Mouse (Mus musculus): ENCODE data around the gene Ksr2. TPM values are rescaled to one million over a fixed set of nuclear protein-coding genes. Genes with fewer than 3 reads are reported as not detected.
"Not testable (repeated sequence)": the region's sequence is repeated elsewhere in the genome, so short reads cannot be mapped to it uniquely, and the experiment has no call there.

Gene Ksr2
- polyA plus RNA-seq, 1 experiment from 2014 or later: 7.5 TPM

DNA sequence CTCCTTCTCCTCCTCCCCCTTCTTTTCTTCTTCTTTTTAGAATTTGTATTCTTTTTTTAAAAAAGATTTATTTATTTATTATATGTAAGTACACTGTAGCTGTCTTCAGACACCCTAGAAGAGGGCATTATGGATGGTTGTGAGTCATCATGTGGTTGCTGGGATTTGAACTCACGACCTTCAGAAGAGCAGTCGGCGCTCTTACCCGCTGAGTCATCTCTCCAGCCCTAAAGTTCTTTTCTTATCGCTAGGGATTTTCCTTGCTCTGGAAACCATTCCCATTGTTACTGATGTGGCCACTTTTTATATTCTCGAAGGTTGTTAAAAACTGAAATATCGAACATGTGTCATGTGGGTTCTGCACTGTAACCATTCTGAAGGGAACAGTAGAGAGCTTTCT, 19.7 kb downstream of the Ksr2 start:
- H3K9me3 ChIP-seq (ENCODE audit: control insufficient read depth, low read length); H3K27ac ChIP-seq (ENCODE audit: low read length); ATAC-seq; H3K4me3 ChIP-seq (replicated peaks; ENCODE audit: low read length); H3K9ac ChIP-seq (replicated peaks; ENCODE audit: low read depth, low read length); H3K4me2 ChIP-seq (ENCODE audit: low read length); H3K27me3 ChIP-seq (replicated peaks; ENCODE audit: control insufficient read depth, insufficient read depth, low read length); H3K36me3 ChIP-seq (ENCODE audit: control insufficient read depth, insufficient read depth); H3K4me1 ChIP-seq (replicated peaks; ENCODE audit: control insufficient read depth, insufficient read depth, low read length): not testable (repeated sequence)
- WGBS: 92% methylated on average over 7 of the region's 7 CpGs

DNA sequence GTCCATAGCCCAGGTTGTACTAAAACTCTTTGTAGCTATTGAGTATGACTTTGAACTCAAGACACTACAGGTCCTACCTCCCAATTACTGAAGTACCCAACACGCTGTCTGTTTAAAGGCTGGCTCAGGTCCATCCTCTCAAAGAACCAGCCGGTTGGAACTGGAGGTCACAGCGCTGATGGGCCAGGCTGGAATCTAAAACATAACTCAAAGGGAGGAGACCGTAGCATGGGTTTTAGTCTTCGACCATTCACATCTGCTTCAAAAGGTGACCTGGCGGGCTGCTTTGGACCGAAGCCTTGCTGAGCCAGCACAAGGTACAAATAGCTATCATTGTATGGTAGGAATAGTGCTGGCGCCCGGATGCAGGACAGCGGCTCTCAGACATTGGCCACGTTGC, 26.5 kb downstream of the Ksr2 start:
- no peak overlapping the region for H3K27ac ChIP-seq (ENCODE audit: low read length)
- H3K9me3 ChIP-seq (ENCODE audit: control insufficient read depth, low read length): no peaks in the 10 kb centered on the region
- H3K27me3 ChIP-seq (replicated peaks; ENCODE audit: control insufficient read depth, insufficient read depth, low read length): no peaks in the 10 kb centered on the region
- no peak overlapping the region for H3K4me2 ChIP-seq (ENCODE audit: low read length)
- ATAC-seq: no peak
- 78% methylated on average over 11 of the region's 11 CpGs for WGBS
- H3K36me3 ChIP-seq (ENCODE audit: control insufficient read depth, insufficient read depth): no peaks in the 10 kb centered on the region
- H3K9ac ChIP-seq (replicated peaks; ENCODE audit: low read depth, low read length): no peak overlapping the region
- H3K4me1 ChIP-seq (replicated peaks; ENCODE audit: control insufficient read depth, insufficient read depth, low read length): peaks cover 8% of the 10 kb centered on the region
- no peak overlapping the region for H3K4me3 ChIP-seq (replicated peaks; ENCODE audit: low read length)

DNA sequence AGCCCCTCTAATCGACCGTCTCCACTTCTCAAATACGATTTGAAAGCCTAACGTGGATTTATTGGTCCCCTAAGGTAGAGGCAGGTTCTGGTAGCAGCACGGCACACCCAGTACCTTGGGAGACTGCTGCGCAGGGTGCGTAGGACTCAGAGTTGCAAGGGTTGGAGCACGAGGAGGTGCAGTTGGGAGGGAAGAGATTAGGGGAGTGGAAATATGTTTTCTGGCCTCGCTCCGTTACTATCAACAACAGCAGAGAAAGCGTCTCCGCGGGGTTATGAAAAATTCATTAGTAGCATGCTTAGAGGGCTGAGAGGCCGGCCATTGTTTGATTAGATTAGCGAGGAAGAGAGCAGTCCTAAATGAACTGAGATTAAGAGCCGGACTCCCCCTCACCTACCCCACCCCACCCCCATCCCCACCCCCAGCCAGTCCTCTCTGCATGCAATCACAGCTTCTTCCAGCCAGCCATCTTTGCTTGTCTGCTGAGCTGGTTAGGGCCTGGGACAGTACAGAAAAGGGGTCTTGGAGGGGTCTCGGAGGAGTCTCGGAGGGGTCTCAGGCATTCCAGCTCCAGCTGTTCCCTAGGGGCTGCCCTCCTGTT, 27.5 kb downstream of the Ksr2 start:
- 19% methylated on average over 18 of the region's 18 CpGs for WGBS
- Histone ChIP-seq H3K36me3 (ENCODE audit: control insufficient read depth, insufficient read depth) (no peaks in the 10 kb centered on the region), H3K9me3 (ENCODE audit: control insufficient read depth, low read length) (no peaks in the 10 kb centered on the region), H3K27ac (ENCODE audit: low read length) (no peak overlapping the region), H3K4me2 (ENCODE audit: low read length) (peak overlapping the region; percentile 10; the same call in 1 of the 2 replicates), H3K4me3 (replicated peaks; ENCODE audit: low read length) (no peak overlapping the region), H3K9ac (replicated peaks; ENCODE audit: low read depth, low read length) (0 out of 2 replicates have a peak overlapping the region, but pooled peaks have one; percentile 31), H3K27me3 (replicated peaks; ENCODE audit: control insufficient read depth, insufficient read depth, low read length) (no peaks in the 10 kb centered on the region), H3K4me1 (replicated peaks; ENCODE audit: control insufficient read depth, insufficient read depth, low read length) (peaks cover 8% of the 10 kb centered on the region)
- ATAC-seq: no peak

DNA sequence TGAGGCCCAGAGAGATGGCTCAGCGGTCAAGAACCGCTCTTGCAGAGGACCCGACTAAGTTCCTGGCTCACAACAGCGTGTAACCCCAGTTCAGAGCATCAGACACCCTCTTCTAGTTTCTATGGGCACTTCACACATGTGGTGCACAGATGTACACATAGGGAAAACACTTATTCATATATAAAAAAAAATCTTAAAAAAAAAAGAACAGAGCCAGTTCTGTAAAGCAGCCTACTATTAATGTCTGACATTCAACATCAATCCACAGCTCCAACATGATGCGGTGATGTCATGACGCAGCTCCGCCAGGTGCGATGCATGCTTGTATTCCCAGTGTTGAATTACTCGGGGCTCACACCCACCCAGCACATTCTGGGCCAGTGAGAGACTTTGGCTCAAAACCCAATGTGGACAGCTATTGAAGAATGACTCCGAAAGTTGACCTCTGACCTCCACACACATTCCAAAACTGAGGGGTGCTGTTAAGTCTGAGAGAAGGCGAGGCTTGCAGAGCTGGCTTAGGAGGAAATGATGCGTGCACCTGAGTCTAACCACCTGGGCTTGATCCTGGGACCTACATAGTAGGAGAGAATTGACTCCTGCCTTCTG, 28.5 kb downstream of the Ksr2 start:
- WGBS: 92% methylated on average over 12 of the region's 12 CpGs
- Histone ChIP-seq H3K4me1 (replicated peaks; ENCODE audit: control insufficient read depth, insufficient read depth, low read length) (peaks cover 8% of the 10 kb centered on the region), H3K27ac (ENCODE audit: low read length) (no peak overlapping the region), H3K9me3 (ENCODE audit: control insufficient read depth, low read length) (no peaks in the 10 kb centered on the region), H3K4me3 (replicated peaks; ENCODE audit: low read length) (no peak overlapping the region), H3K9ac (replicated peaks; ENCODE audit: low read depth, low read length) (no peak overlapping the region), H3K27me3 (replicated peaks; ENCODE audit: control insufficient read depth, insufficient read depth, low read length) (no peaks in the 10 kb centered on the region), H3K4me2 (ENCODE audit: low read length) (no peak overlapping the region), H3K36me3 (ENCODE audit: control insufficient read depth, insufficient read depth) (no peaks in the 10 kb centered on the region)
- ATAC-seq: no peak

DNA sequence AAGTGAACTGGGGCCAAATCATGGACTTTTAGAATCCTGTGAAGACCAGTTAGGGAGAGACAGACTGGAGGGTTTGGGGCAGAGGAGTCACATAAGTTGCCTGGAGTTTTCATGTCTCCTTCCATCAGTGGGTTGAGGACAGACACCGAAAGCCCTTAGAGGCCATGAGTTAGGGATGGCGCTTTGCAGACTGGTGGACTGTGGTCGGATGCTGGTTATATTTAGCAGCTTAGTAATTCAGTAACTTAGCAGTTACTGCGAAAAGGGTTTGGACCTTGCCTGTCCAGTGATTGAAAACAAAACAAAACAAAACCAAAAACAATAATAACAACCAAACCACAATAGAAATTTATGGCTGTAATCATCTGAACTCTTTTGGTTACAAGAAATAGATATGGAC, 29.3 kb downstream of the Ksr2 start:
- WGBS: 92% methylated on average over 4 of the region's 4 CpGs
- ATAC-seq: no peak
- Histone ChIP-seq H3K4me3 (replicated peaks; ENCODE audit: low read length) (no peak overlapping the region), H3K9me3 (ENCODE audit: control insufficient read depth, low read length) (no peaks in the 10 kb centered on the region), H3K36me3 (ENCODE audit: control insufficient read depth, insufficient read depth) (no peaks in the 10 kb centered on the region), H3K4me2 (ENCODE audit: low read length) (no peak overlapping the region), H3K27ac (ENCODE audit: low read length) (no peak overlapping the region), H3K9ac (replicated peaks; ENCODE audit: low read depth, low read length) (no peak overlapping the region), H3K4me1 (replicated peaks; ENCODE audit: control insufficient read depth, insufficient read depth, low read length) (peaks cover 8% of the 10 kb centered on the region), H3K27me3 (replicated peaks; ENCODE audit: control insufficient read depth, insufficient read depth, low read length) (no peaks in the 10 kb centered on the region)

DNA sequence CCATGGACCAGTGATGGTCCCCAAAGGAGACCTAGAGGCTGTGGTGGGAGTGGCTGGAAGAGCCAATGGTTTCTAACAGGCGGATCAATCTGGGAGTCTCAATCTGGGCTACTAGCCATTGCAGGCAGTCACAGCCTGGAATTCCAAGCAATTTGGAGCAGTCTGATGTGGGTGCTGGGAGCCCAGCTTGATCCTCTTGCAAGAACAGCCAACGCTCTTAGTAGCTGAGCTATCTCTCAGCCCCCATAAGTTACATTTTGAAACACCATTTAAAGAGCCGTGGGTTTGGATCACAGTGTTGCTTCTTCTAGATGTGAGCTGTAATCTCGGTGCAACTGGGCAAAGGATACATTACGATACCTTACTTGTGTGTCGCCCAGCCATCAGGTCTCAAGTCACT, 30.1 kb downstream of the Ksr2 start:
- Histone ChIP-seq H3K36me3 (ENCODE audit: control insufficient read depth, insufficient read depth) (no peaks in the 10 kb centered on the region), H3K4me1 (replicated peaks; ENCODE audit: control insufficient read depth, insufficient read depth, low read length) (peaks cover 8% of the 10 kb centered on the region), H3K27me3 (replicated peaks; ENCODE audit: control insufficient read depth, insufficient read depth, low read length) (no peaks in the 10 kb centered on the region), H3K9ac (replicated peaks; ENCODE audit: low read depth, low read length) (no peak overlapping the region), H3K27ac (ENCODE audit: low read length) (no peak overlapping the region), H3K4me3 (replicated peaks; ENCODE audit: low read length) (no peak overlapping the region), H3K9me3 (ENCODE audit: control insufficient read depth, low read length) (no peaks in the 10 kb centered on the region), H3K4me2 (ENCODE audit: low read length) (no peak overlapping the region)
- WGBS: 91% methylated on average over 6 of the region's 6 CpGs
- ATAC-seq: no peak

DNA sequence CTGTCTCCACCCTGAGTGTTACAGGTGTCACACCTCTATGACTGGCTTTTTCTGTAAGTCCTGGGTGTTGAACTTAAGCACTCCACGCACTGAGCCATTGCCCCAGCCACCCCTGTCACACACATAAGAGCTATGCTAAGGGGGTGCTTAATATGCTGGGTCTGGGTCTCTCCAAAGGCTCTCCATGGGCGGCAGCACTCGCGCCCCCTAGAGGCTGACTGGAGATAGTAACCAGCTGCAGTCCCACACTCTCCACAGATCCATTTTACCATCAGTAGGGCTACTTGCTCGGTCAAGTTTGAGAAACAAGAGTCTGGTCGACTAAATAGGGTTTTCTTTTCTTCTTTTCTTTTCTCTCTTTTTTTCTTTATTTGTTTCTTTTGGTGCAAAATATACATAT, 33.9 kb downstream of the Ksr2 start:
- no peak overlapping the region for H3K4me2 ChIP-seq (ENCODE audit: low read length)
- no peak overlapping the region for H3K27ac ChIP-seq (ENCODE audit: low read length)
- H3K4me3 ChIP-seq (replicated peaks; ENCODE audit: low read length): no peak overlapping the region
- H3K27me3 ChIP-seq (replicated peaks; ENCODE audit: control insufficient read depth, insufficient read depth, low read length): no peaks in the 10 kb centered on the region
- no peak overlapping the region for H3K9ac ChIP-seq (replicated peaks; ENCODE audit: low read depth, low read length)
- H3K36me3 ChIP-seq (ENCODE audit: control insufficient read depth, insufficient read depth): no peaks in the 10 kb centered on the region
- H3K4me1 ChIP-seq (replicated peaks; ENCODE audit: control insufficient read depth, insufficient read depth, low read length): no peaks in the 10 kb centered on the region
- H3K9me3 ChIP-seq (ENCODE audit: control insufficient read depth, low read length): no peaks in the 10 kb centered on the region
- 46% methylated on average over 6 of the region's 6 CpGs for WGBS
- no peak for ATAC-seq

DNA sequence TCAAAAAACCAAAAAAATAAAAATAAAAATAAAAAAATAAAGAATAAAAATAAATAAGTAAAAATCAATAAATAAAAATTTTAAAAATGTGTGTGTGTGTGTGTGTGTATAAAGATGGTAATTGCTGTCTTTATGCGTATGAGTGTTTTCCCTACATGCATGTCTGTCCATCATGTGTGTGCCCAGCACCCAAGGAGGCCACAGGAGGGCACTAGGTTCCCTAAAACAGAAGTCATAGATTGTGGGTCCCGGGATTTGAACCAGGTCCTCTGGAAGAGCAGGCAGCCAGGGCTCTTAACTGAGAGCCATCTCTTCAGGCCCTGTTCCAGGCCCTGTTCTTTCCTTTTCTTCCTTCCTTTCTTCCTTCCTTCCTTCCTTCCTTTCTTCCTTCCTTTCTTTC, 38.2 kb downstream of the Ksr2 start:
- no peak for ATAC-seq
- H3K36me3 ChIP-seq (ENCODE audit: control insufficient read depth, insufficient read depth): no peaks in the 10 kb centered on the region
- H3K4me1 ChIP-seq (replicated peaks; ENCODE audit: control insufficient read depth, insufficient read depth, low read length): no peaks in the 10 kb centered on the region
- no peaks in the 10 kb centered on the region for H3K9me3 ChIP-seq (ENCODE audit: control insufficient read depth, low read length)
- H3K9ac ChIP-seq (replicated peaks; ENCODE audit: low read depth, low read length): no peak overlapping the region
- H3K27ac ChIP-seq (ENCODE audit: low read length): no peak overlapping the region
- H3K27me3 ChIP-seq (replicated peaks; ENCODE audit: control insufficient read depth, insufficient read depth, low read length): no peaks in the 10 kb centered on the region
- no peak overlapping the region for H3K4me2 ChIP-seq (ENCODE audit: low read length)
- no peak overlapping the region for H3K4me3 ChIP-seq (replicated peaks; ENCODE audit: low read length)
- 100% methylated on average over 2 of the region's 2 CpGs for WGBS

DNA sequence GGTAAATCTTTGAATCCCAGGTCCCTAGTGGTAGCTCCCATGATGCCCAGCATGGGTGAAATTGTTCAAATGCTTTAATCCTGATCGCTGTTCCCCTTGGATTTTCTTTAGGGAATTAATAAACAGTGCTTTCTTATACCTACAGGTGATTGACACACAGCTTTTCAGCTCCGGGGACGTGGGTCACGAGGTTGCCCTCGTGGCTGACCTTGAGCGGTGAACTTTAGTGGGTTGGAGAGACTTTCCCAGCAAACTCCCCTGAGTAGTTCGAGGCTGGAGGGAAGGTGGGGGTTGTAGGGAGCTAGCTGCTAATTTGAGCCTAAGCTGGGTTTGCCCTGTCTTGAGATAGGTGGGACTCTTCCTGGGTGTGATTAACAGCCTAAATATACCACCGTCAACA, 41.7 kb downstream of the Ksr2 start:
- no peak for ATAC-seq
- H3K27ac ChIP-seq (ENCODE audit: low read length): no peak overlapping the region
- WGBS: 67% methylated on average over 8 of the region's 8 CpGs
- H3K4me3 ChIP-seq (replicated peaks; ENCODE audit: low read length): no peak overlapping the region
- H3K9ac ChIP-seq (replicated peaks; ENCODE audit: low read depth, low read length): no peak overlapping the region
- H3K9me3 ChIP-seq (ENCODE audit: control insufficient read depth, low read length): no peaks in the 10 kb centered on the region
- H3K27me3 ChIP-seq (replicated peaks; ENCODE audit: control insufficient read depth, insufficient read depth, low read length): no peaks in the 10 kb centered on the region
- no peak overlapping the region for H3K4me2 ChIP-seq (ENCODE audit: low read length)
- H3K36me3 ChIP-seq (ENCODE audit: control insufficient read depth, insufficient read depth): no peaks in the 10 kb centered on the region
- no peaks in the 10 kb centered on the region for H3K4me1 ChIP-seq (replicated peaks; ENCODE audit: control insufficient read depth, insufficient read depth, low read length)

DNA sequence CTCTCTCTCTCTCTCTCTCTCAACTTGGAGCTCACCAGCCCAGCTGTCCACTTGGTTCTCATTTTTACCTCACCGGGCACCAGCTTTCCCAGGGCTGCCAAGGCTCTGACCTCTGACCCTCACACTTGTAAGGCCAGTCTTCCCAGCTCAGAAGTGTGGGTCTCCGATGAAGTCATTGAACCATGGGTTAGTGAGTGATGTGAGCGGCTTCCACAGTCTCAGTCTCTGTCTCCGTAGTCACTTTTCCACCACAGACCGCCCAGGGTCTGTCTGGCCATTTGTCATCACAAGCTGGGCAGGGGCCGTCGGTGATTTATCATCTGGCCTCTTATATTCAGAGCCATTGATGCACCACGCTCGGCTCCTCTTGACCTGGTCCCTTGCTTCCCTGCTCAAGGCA, 43.3 kb downstream of the Ksr2 start:
- H3K4me3 ChIP-seq (replicated peaks; ENCODE audit: low read length): no peak overlapping the region
- no peak overlapping the region for H3K9ac ChIP-seq (replicated peaks; ENCODE audit: low read depth, low read length)
- no peak overlapping the region for H3K4me2 ChIP-seq (ENCODE audit: low read length)
- H3K36me3 ChIP-seq (ENCODE audit: control insufficient read depth, insufficient read depth): no peaks in the 10 kb centered on the region
- no peaks in the 10 kb centered on the region for H3K9me3 ChIP-seq (ENCODE audit: control insufficient read depth, low read length)
- no peak for ATAC-seq
- H3K4me1 ChIP-seq (replicated peaks; ENCODE audit: control insufficient read depth, insufficient read depth, low read length): no peaks in the 10 kb centered on the region
- H3K27ac ChIP-seq (ENCODE audit: low read length): no peak overlapping the region
- no peaks in the 10 kb centered on the region for H3K27me3 ChIP-seq (replicated peaks; ENCODE audit: control insufficient read depth, insufficient read depth, low read length)
- 88% methylated on average over 9 of the region's 9 CpGs for WGBS

All from forebrain, embryonic 16.5 days (tissue).